Mouse (Mus musculus) limb, embryonic 11.5 days (tissue): ENCODE results near the gene Ror1. TPM values are rescaled to one million over a fixed set of nuclear protein-coding genes. Genes with fewer than 3 reads are reported as not detected.
A peak's percentile ranks its signal among the peaks of the same experiment; 100 is the strongest.

Experiments
- ATAC-seq: fragments of 200-750 bp; cut with Nextera tagmentation; 2 replicates; pipeline ENCODE4 v1.8.0; 2017; ENCODE audit warnings: low read depth; ENCODE audit not compliant: insufficient number of reproducible peaks, low FRiP score, low TSS enrichment
- DNase-seq: peaks from one replicate; pipeline ENCODE4 v3.0.0-alpha.2; 2015; ENCODE audit warnings: low spot score
- H3K27ac ChIP-seq: fragments of 300-500 bp; sonication (generic); replicated peaks from 2 replicates; pipeline ENCODE4 v1.5.1; 2014; ENCODE audit warnings: low read depth, mild to moderate bottlenecking, low read length
- H3K27me3 ChIP-seq: fragments of 300-500 bp; sonication (generic); 2 replicates; pipeline ENCODE4 v1.6.1; 2014; ENCODE audit warnings: mild to moderate bottlenecking, low read length, mixed read lengths; ENCODE audit not compliant: control insufficient read depth, insufficient read depth
- H3K36me3 ChIP-seq: fragments of 300-500 bp; sonication (generic); 2 replicates; pipeline ENCODE4 v1.6.1; 2014; ENCODE audit warnings: mild to moderate bottlenecking, low read length, moderate library complexity, mixed read lengths; ENCODE audit not compliant: control insufficient read depth, insufficient read depth
- H3K4me1 ChIP-seq: fragments of 300-500 bp; sonication (generic); 2 replicates; pipeline ENCODE4 v1.6.1; 2014; ENCODE audit warnings: low read length, mixed read lengths; ENCODE audit not compliant: control insufficient read depth, insufficient read depth
- H3K4me2 ChIP-seq: fragments of 300-500 bp; sonication (generic); 2 replicates; pipeline ENCODE4 v1.6.1; 2014; ENCODE audit warnings: low read depth, mild to moderate bottlenecking, moderate library complexity; ENCODE audit not compliant: severe bottlenecking
- H3K4me3 ChIP-seq: fragments of 300-500 bp; sonication (generic); 2 replicates; pipeline ENCODE4 v1.5.1; 2014; ENCODE audit warnings: low read depth, low read length
- H3K9ac ChIP-seq: fragments of 300-500 bp; sonication (generic); 2 replicates; pipeline ENCODE4 v1.6.1; 2014; ENCODE audit warnings: mild to moderate bottlenecking, low read length
- H3K9me3 ChIP-seq: fragments of 300-500 bp; sonication (generic); 2 replicates; pipeline ENCODE4 v1.6.1; 2016; ENCODE audit warnings: low read length; ENCODE audit not compliant: control insufficient read depth
- WGBS: fragments of 180-500 bp; shearing (Covaris S2); extraction: QIAGEN DNeasy Blood & Tissue Kit; methylation state at CpG from one replicate; pipeline ENCODE4 v1.1.7; 2014; 5-methylcytosine and 5-hydroxymethylcytosine counted together
- polyA plus RNA-seq: library from polyadenylated mRNA; unstranded; fragments of >200 nt; fragmentation: Nextera tagmentation; extraction: Ambion mirVana; gene quantifications from 2 replicates; pipeline ENCODE4 v1.2.1, GENCODE M21; 2014

Gene Ror1
- polyA plus RNA-seq, 1 experiment from 2014 or later = 12.6 TPM

- ATAC-seq (no peak), DNase-seq (no peak)
- Histone ChIP-seq H3K9me3 (no peaks in the 10 kb centered on the region), H3K4me3 (no peak overlapping the region), H3K9ac (no peak overlapping the region), H3K27ac (no peak overlapping the region), H3K27me3 (no peaks in the 10 kb centered on the region), H3K4me2 (no peak overlapping the region), H3K4me1 (peaks cover 5% of the 10 kb centered on the region; the same call in 1 of the 2 replicates), H3K36me3 (no peaks in the 10 kb centered on the region)
- 66% methylated on average over 13 of the region's 13 CpGs for WGBS
Observed at GRCm38 (mm10) chr4:100411841-100412539, 316.4 kb downstream of the Ror1 start.

GRCm38 (mm10) chr4:100422756-100423155, 327.2 kb downstream of the Ror1 start:
- H3K9me3 ChIP-seq = no peaks in the 10 kb centered on the region
- H3K36me3 ChIP-seq = no peaks in the 10 kb centered on the region
- H3K9ac ChIP-seq = no peak overlapping the region
- DNase-seq = no peak
- 30% methylated on average over 3 of the region's 3 CpGs for WGBS
- H3K4me2 ChIP-seq = no peak overlapping the region
- no peaks in the 10 kb centered on the region; the same call in 1 of the 2 replicates for H3K4me1 ChIP-seq
- H3K4me3 ChIP-seq = no peak overlapping the region
- no peak overlapping the region for H3K27ac ChIP-seq
- ATAC-seq = no peak
- no peaks in the 10 kb centered on the region for H3K27me3 ChIP-seq

GRCm38 (mm10) chr4:100426101-100426500, 330.5 kb downstream of the Ror1 start:
- no peaks in the 10 kb centered on the region for H3K9me3 ChIP-seq
- no peak overlapping the region for H3K4me2 ChIP-seq
- H3K4me3 ChIP-seq = no peak overlapping the region
- no peaks in the 10 kb centered on the region for H3K27me3 ChIP-seq
- no peaks in the 10 kb centered on the region; the same call in 1 of the 2 replicates for H3K4me1 ChIP-seq
- no peak for ATAC-seq
- WGBS = 76% methylated on average over 1 of the region's 1 CpGs
- no peak overlapping the region for H3K9ac ChIP-seq
- H3K27ac ChIP-seq = no peak overlapping the region
- DNase-seq = no peak
- no peaks in the 10 kb centered on the region for H3K36me3 ChIP-seq

- H3K4me2 ChIP-seq = no peak overlapping the region
- H3K27me3 ChIP-seq = no peaks in the 10 kb centered on the region
- ATAC-seq (no peak), DNase-seq (no peak)
- H3K4me1 ChIP-seq = no peaks in the 10 kb centered on the region
- WGBS = 43% methylated on average over 2 of the region's 2 CpGs
- H3K9me3 ChIP-seq = no peaks in the 10 kb centered on the region
- H3K36me3 ChIP-seq = no peaks in the 10 kb centered on the region
- no peak overlapping the region for H3K9ac ChIP-seq
- H3K27ac ChIP-seq = no peak overlapping the region
- no peak overlapping the region for H3K4me3 ChIP-seq
Observed at GRCm38 (mm10) chr4:100429371-100429900, 333.8 kb downstream of the Ror1 start.

GRCm38 (mm10) chr4:100435281-100436168, 339.9 kb downstream of the Ror1 start:
- H3K4me3 ChIP-seq = no peak overlapping the region
- H3K27me3 ChIP-seq = no peaks in the 10 kb centered on the region
- H3K4me2 ChIP-seq = no peak overlapping the region
- H3K27ac ChIP-seq = no peak overlapping the region
- H3K36me3 ChIP-seq = no peaks in the 10 kb centered on the region
- peaks cover 10% of the 10 kb centered on the region for H3K4me1 ChIP-seq
- DNase-seq (no peak), ATAC-seq (peak; percentile 70; the same call in 1 of the 2 replicates)
- H3K9me3 ChIP-seq = no peaks in the 10 kb centered on the region
- WGBS = 21% methylated on average over 8 of the region's 8 CpGs
- no peak overlapping the region for H3K9ac ChIP-seq

- no peak for DNase-seq
- Histone ChIP-seq H3K27ac (0 out of 2 replicates have a peak overlapping the region, but pooled peaks have one; percentile 26), H3K4me2 (no peak overlapping the region), H3K9ac (no peak overlapping the region), H3K4me3 (no peak overlapping the region), H3K4me1 (peaks cover 10% of the 10 kb centered on the region), H3K36me3 (no peaks in the 10 kb centered on the region), H3K27me3 (no peaks in the 10 kb centered on the region), H3K9me3 (no peaks in the 10 kb centered on the region)
- ATAC-seq = no peak; the same call in 1 of the 2 replicates
- 15% methylated on average over 4 of the region's 4 CpGs for WGBS
Observed at GRCm38 (mm10) chr4:100436169-100436547, 340.6 kb downstream of the Ror1 start.

- no peak overlapping the region for H3K4me3 ChIP-seq
- no peaks in the 10 kb centered on the region for H3K9me3 ChIP-seq
- WGBS = 37% methylated on average over 3 of the region's 3 CpGs
- ATAC-seq = no peak
- no peak overlapping the region for H3K4me2 ChIP-seq
- DNase-seq = no peak
- H3K4me1 ChIP-seq = peaks cover 4% of the 10 kb centered on the region; the same call in 1 of the 2 replicates
- no peaks in the 10 kb centered on the region for H3K27me3 ChIP-seq
- H3K27ac ChIP-seq = no peak overlapping the region
- no peaks in the 10 kb centered on the region for H3K36me3 ChIP-seq
- no peak overlapping the region for H3K9ac ChIP-seq
Observed at GRCm38 (mm10) chr4:100446897-100447296, 351.3 kb downstream of the Ror1 start.

GRCm38 (mm10) chr4:100462493-100463120, 367.0 kb downstream of the Ror1 start:
- DNase-seq (peak; percentile 61), ATAC-seq (peak; percentile 70; the same call in 1 of the 2 replicates)
- H3K27ac ChIP-seq = no peak overlapping the region
- WGBS = 16% methylated on average over 9 of the region's 9 CpGs
- no peak overlapping the region for H3K9ac ChIP-seq
- no peaks in the 10 kb centered on the region for H3K27me3 ChIP-seq
- H3K4me2 ChIP-seq = no peak overlapping the region
- H3K4me3 ChIP-seq = no peak overlapping the region
- no peaks in the 10 kb centered on the region for H3K36me3 ChIP-seq
- H3K4me1 ChIP-seq = peaks cover 4% of the 10 kb centered on the region; the same call in 1 of the 2 replicates
- no peaks in the 10 kb centered on the region for H3K9me3 ChIP-seq
